Mouse (Mus musculus): ENCODE results near the gene Dars2. TPM values are rescaled to one million over a fixed set of nuclear protein-coding genes. Genes with fewer than 3 reads are reported as not detected.

Gene Dars2
- polyA plus RNA-seq, 1 experiment, result not detected

GRCm38 (mm10) chr1:161037026-161037425 is 33.4 kb downstream of the Dars2 start:
- 2% methylated on average over 1 of the region's 1 CpGs for WGBS

GRCm38 (mm10) chr1:161036411-161036841 is 34.0 kb downstream of the Dars2 start:
- TF ChIP-seq POLR2A (IDR thresholded peaks at IDR 0.05; ENCODE audit: insufficient read depth, low read depth, low read length) (no peak), CTCF (IDR thresholded peaks at IDR 0.05; ENCODE audit: insufficient read depth, low read depth, low read length) (no peak)
- peak overlapping the region; percentile 20; the same call in 1 of the 2 replicates for H3K4me3 ChIP-seq (ENCODE audit: insufficient read depth, low read depth, low read length)
- no peaks in the 10 kb centered on the region for H3K4me1 ChIP-seq (ENCODE audit: control insufficient read depth, insufficient read depth, low read length)
- 2% methylated on average over 5 of the region's 5 CpGs for WGBS
- H3K27ac ChIP-seq (ENCODE audit: insufficient read depth, low read depth, low read length), result peak overlapping the region; percentile 20; the same call in 1 of the 2 replicates

More at GRCm38 (mm10) chr1:161037026-161037425, 33.4 kb downstream of the Dars2 start:
- Histone ChIP-seq H3K4me3 (ENCODE audit: insufficient read depth, low read depth, low read length) (no peak overlapping the region), H3K4me1 (ENCODE audit: control insufficient read depth, insufficient read depth, low read length) (no peaks in the 10 kb centered on the region), H3K27ac (ENCODE audit: insufficient read depth, low read depth, low read length) (no peak overlapping the region)
- TF ChIP-seq CTCF (IDR thresholded peaks at IDR 0.05; ENCODE audit: insufficient read depth, low read depth, low read length) (no peak), POLR2A (IDR thresholded peaks at IDR 0.05; ENCODE audit: insufficient read depth, low read depth, low read length) (no peak)

GRCm38 (mm10) chr1:161035786-161036404 is 34.6 kb downstream of the Dars2 start:
- TF ChIP-seq POLR2A (IDR thresholded peaks at IDR 0.05; ENCODE audit: insufficient read depth, low read depth, low read length) (no peak), CTCF (IDR thresholded peaks at IDR 0.05; ENCODE audit: insufficient read depth, low read depth, low read length) (no peak)
- H3K4me1 ChIP-seq (ENCODE audit: control insufficient read depth, insufficient read depth, low read length), result no peaks in the 10 kb centered on the region
- peak overlapping the region; percentile 79 for H3K4me3 ChIP-seq (ENCODE audit: insufficient read depth, low read depth, low read length)
- peak overlapping the region; percentile 88 for H3K27ac ChIP-seq (ENCODE audit: insufficient read depth, low read depth, low read length)
- WGBS, result under 1% methylated on average over 6 of the region's 6 CpGs

DNA sequence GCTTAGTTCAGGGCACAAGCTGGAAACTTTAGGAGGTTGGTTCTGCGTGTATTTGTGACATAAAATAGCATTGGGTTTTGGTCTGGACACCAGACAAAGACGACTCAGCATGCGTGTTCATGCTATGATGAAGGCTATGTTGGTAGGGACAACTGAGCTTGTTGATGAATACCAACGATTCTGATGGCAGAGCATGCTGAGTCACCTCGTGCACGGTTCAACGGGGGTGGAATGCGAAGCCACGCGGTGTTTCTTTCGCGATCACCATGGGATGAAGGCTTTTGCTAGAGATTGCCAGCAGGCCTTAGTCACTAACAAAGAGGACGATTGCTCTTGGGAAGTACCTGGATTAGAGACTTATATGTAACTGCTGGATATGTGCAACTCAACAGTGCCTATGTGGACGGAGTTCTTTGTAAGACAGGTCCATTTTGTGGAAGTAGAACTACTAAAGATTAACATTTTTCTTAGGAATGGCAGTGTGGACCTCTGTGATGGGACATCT is 35.1 kb downstream of the Dars2 start:
- under 1% methylated on average over 14 of the region's 14 CpGs for WGBS
- no peaks in the 10 kb centered on the region for H3K4me1 ChIP-seq (ENCODE audit: control insufficient read depth, insufficient read depth, low read length)
- H3K27ac ChIP-seq (ENCODE audit: insufficient read depth, low read depth, low read length), result peak overlapping the region; percentile 88
- TF ChIP-seq POLR2A (IDR thresholded peaks at IDR 0.05; ENCODE audit: insufficient read depth, low read depth, low read length) (no peak), CTCF (IDR thresholded peaks at IDR 0.05; ENCODE audit: insufficient read depth, low read depth, low read length) (no peak)
- peak overlapping the region; percentile 79 for H3K4me3 ChIP-seq (ENCODE audit: insufficient read depth, low read depth, low read length)

DNA sequence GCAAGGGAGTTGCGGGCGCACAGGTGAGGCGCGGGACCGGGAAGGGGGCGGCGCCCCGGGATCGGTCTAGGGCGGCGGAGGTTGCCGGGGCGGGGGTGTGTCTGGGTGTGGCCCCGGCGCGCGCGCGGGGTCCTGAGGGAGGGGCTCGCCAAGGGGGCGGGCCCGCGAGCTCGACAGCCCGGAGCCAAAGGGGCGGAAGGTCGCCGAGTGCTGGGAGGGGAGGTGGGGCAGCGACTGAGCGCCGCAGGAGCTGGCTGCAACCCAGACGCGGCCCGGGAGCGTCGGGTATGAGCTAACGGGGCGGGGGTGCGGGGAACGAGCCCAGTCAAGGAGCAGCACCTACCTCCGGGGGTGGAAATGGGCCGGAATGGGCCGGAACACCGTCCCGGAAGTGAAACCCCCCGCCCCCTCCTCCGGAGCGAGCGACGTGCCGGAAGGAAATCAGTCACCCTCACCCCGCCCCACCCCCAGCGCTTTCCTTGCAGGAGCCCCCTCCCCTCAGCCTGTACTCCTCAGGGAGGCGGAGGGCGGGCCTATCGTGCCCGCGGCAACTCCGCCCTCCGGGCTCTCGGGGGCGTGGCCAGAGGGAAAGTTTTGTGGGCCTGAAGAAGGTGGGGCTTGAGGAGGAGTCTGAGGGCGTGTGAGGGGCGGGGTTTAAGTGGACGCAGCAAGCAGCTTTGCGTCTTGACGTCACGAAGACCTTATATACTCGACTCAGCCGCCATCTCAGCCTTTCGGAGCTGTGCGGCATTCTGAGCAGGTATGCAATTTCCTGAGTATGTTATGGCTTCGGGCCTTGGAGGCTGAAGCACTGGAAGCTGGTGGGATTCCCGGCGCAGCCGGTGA is 35.8 kb downstream of the Dars2 start, which contains the start of gene Zbtb37:
TSS of gene Zbtb37 (minus strand) at position 415 of the 846 bp plus-strand sequence.
- under 1% methylated on average over 72 of the region's 76 CpGs for whole genome bisulfite sequencing
- Histone ChIP-seq H3K27ac (ENCODE audit: insufficient read depth, low read depth, low read length) (peak within 1 kb of the TSS; percentile 88), H3K4me3 (ENCODE audit: insufficient read depth, low read depth, low read length) (peak within 1 kb of the TSS; percentile 79), H3K4me1 (ENCODE audit: control insufficient read depth, insufficient read depth, low read length) (no peaks in the 10 kb centered on the region)
- TF ChIP-seq CTCF (IDR thresholded peaks at IDR 0.05; ENCODE audit: insufficient read depth, low read depth, low read length) (no peak), POLR2A (IDR thresholded peaks at IDR 0.05; ENCODE audit: insufficient read depth, low read depth, low read length) (peak; percentile 100)

- 1% methylated on average over 21 of the region's 21 CpGs for WGBS
- H3K4me1 ChIP-seq (ENCODE audit: control insufficient read depth, insufficient read depth, low read length), result no peaks in the 10 kb centered on the region
- no peak for TF ChIP-seq POLR2A (IDR thresholded peaks at IDR 0.05; ENCODE audit: insufficient read depth, low read depth, low read length)
- TF ChIP-seq CTCF (IDR thresholded peaks at IDR 0.05; ENCODE audit: insufficient read depth, low read depth, low read length), result no peak
- peak overlapping the region; percentile 48; the same call in 1 of the 2 replicates for H3K27ac ChIP-seq (ENCODE audit: insufficient read depth, low read depth, low read length)
- peak overlapping the region; percentile 79 for H3K4me3 ChIP-seq (ENCODE audit: insufficient read depth, low read depth, low read length)
These were observed 36.5 kb downstream of the Dars2 start for GRCm38 (mm10) chr1:161033856-161034434.

GRCm38 (mm10) chr1:161032345-161032744 is 38.1 kb downstream of the Dars2 start:
- Histone ChIP-seq H3K4me1 (ENCODE audit: control insufficient read depth, insufficient read depth, low read length) (no peaks in the 10 kb centered on the region), H3K27ac (ENCODE audit: insufficient read depth, low read depth, low read length) (no peak overlapping the region), H3K4me3 (ENCODE audit: insufficient read depth, low read depth, low read length) (no peak overlapping the region)
- TF ChIP-seq CTCF (IDR thresholded peaks at IDR 0.05; ENCODE audit: insufficient read depth, low read depth, low read length), result no peak
- no peak for TF ChIP-seq POLR2A (IDR thresholded peaks at IDR 0.05; ENCODE audit: insufficient read depth, low read depth, low read length)
- WGBS, result 84% methylated on average over 7 of the region's 7 CpGs

DNA sequence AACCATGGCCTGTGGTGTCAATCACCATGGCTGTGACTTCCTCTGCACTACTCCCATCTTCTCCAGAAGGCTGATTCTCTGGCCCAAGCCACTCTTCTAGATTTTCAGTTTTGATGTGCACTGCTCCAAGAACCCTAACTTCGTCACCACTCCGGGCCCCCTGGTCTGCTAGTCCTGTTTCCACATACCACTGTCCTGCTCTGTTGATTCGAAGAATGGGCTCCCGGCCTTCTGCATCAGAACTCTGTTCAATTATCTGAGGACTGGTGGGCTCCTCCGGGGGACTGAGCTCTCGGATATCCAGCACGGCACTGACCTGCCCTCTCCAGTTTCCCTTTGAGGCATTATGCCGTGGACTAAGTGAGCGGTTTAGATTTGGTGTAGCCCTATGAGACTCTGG is 38.6 kb downstream of the Dars2 start:
- no peak overlapping the region for H3K4me3 ChIP-seq (ENCODE audit: insufficient read depth, low read depth, low read length)
- no peak overlapping the region for H3K27ac ChIP-seq (ENCODE audit: insufficient read depth, low read depth, low read length)
- no peaks in the 10 kb centered on the region for H3K4me1 ChIP-seq (ENCODE audit: control insufficient read depth, insufficient read depth, low read length)
- WGBS, result 93% methylated on average over 9 of the region's 9 CpGs
- TF ChIP-seq POLR2A (IDR thresholded peaks at IDR 0.05; ENCODE audit: insufficient read depth, low read depth, low read length) (no peak), CTCF (IDR thresholded peaks at IDR 0.05; ENCODE audit: insufficient read depth, low read depth, low read length) (no peak)
